In genomic region chr11:107982225-107982896, GRCm38 (mm10) we compare ENCODE assay signal across 8 mouse cellular contexts.
DNase-seq lines count a peak whose midpoint lies in the region; ATAC-seq and TF ChIP-seq lines count a peak whose summit lies in the region.

No protein-coding gene starts in this region.

- ATAC-seq in hindbrain, embryonic 13.5 days (ENCODE audit: low FRiP score), result peak; percentile 73
- peak; percentile 83 for ATAC-seq in midbrain, embryonic 13.5 days

- no peaks in the 10 kb centered on the region for H3K36me3 ChIP-seq in embryonic facial prominence, embryonic 10.5 days (replicated peaks)
- peaks cover 8% of the 10 kb centered on the region; the same call in 1 of the 2 replicates for H3K36me3 ChIP-seq in hindbrain, embryonic 13.5 days
- no peaks in the 10 kb centered on the region for H3K36me3 ChIP-seq in midbrain, embryonic 13.5 days

- H3K27me3 ChIP-seq in embryonic facial prominence, embryonic 10.5 days (replicated peaks; ENCODE audit: low read depth, poor library complexity, severe bottlenecking), result 0 out of 2 replicates have a peak, but pooled peaks cover 10% of the 10 kb centered on the region
- H3K27me3 ChIP-seq in hindbrain, embryonic 13.5 days, result peaks cover 2% of the 10 kb centered on the region; the same call in 1 of the 2 replicates
- H3K27me3 ChIP-seq in midbrain, embryonic 13.5 days, result peaks cover 8% of the 10 kb centered on the region; the same call in 1 of the 2 replicates

- peak overlapping the region; percentile 16; the same call in 1 of the 2 replicates for H3K4me2 ChIP-seq in hindbrain, embryonic 13.5 days
- no peak overlapping the region for H3K4me2 ChIP-seq in midbrain, embryonic 13.5 days (replicated peaks)

- H3K9me3 ChIP-seq in embryonic facial prominence, embryonic 10.5 days, result no peaks in the 10 kb centered on the region
- no peaks in the 10 kb centered on the region for H3K9me3 ChIP-seq in hindbrain, embryonic 13.5 days
- no peaks in the 10 kb centered on the region for H3K9me3 ChIP-seq in midbrain, embryonic 13.5 days

- H3K4me1 ChIP-seq in embryonic facial prominence, embryonic 10.5 days, result peaks cover 14% of the 10 kb centered on the region
- peaks cover 43% of the 10 kb centered on the region for H3K4me1 ChIP-seq in hindbrain, embryonic 13.5 days (replicated peaks)
- peaks cover 38% of the 10 kb centered on the region for H3K4me1 ChIP-seq in midbrain, embryonic 13.5 days (replicated peaks)

- peak; percentile 79 for TF ChIP-seq CTCF in left cerebral cortex, adult 2 months (IDR thresholded peaks at IDR 0.05)

- H3K4me3 ChIP-seq in embryonic facial prominence, embryonic 10.5 days, result no peak overlapping the region
- H3K4me3 ChIP-seq in hindbrain, embryonic 13.5 days, result no peak overlapping the region
- no peak overlapping the region for H3K4me3 ChIP-seq in left cerebral cortex, adult 2 months
- H3K4me3 ChIP-seq in midbrain, embryonic 13.5 days (replicated peaks), result no peak overlapping the region

- peak overlapping the region; percentile 20; the same call in 1 of the 2 replicates for H3K9ac ChIP-seq in hindbrain, embryonic 13.5 days
- H3K9ac ChIP-seq in midbrain, embryonic 13.5 days (replicated peaks), result no peak overlapping the region

- peak; percentile 24 for DNase-seq in gastrocnemius, adult 18-20 months (ENCODE audit: low spot score)
- no peak for DNase-seq in gastrocnemius, postnatal 36 days
- peak; percentile 49 for DNase-seq in adrenal gland, adult 2 months
- DNase-seq in embryonic facial prominence, embryonic 10.5 days (ENCODE audit: low spot score), result peak; percentile 80
- peak; percentile 64 to 66 for DNase-seq in left cerebral cortex, adult 2 months (ENCODE audit: extremely low spot score in 1 of 2, low spot score in 2 of 2)
- DNase-seq in testis, postnatal 10 days (ENCODE audit: low spot score), result peak; percentile 85

- H3K27ac ChIP-seq in embryonic facial prominence, embryonic 10.5 days (replicated peaks), result no peak overlapping the region
- H3K27ac ChIP-seq in hindbrain, embryonic 13.5 days, result no peak overlapping the region
- no peak overlapping the region for H3K27ac ChIP-seq in left cerebral cortex, adult 2 months
- H3K27ac ChIP-seq in midbrain, embryonic 13.5 days, result no peak overlapping the region

- WGBS in embryonic facial prominence, embryonic 10.5 days, result 26% methylated on average over 16 of the region's 16 CpGs
- WGBS in hindbrain, embryonic 13.5 days, result 16% methylated on average over 16 of the region's 16 CpGs
- 17% methylated on average over 16 of the region's 16 CpGs for WGBS in midbrain, embryonic 13.5 days

- intact Hi-C loops in gastrocnemius, postnatal 36 days (cut with DNase I), result loop anchor here (5.0 to 10.0 kb wide), 2 partner anchors 120 to 208 kb away; no protein-coding TSS in a partner anchor
- intact Hi-C loops in left cerebral cortex, adult 2 months (cut with DNase I), result loop anchor here (1.0 to 10.0 kb wide), 3 partner anchors 118 to 468 kb away; no protein-coding TSS in a partner anchor

Comparison
In these comparisons a context has a peak if more than half of its experiments do, and no peak if none do; other contexts are left out.
1. DNase-seq: peak in gastrocnemius, adult 18-20 months (single experiment), adrenal gland, adult 2 months (single experiment), embryonic facial prominence, embryonic 10.5 days (single experiment), left cerebral cortex, adult 2 months (2 of 2) and testis, postnatal 10 days (single experiment); none in gastrocnemius, postnatal 36 days (0 of 2).